Mouse (Mus musculus): ENCODE measurements at regions not wholly inside any gene's neighbourhood (a gene's known extent, or its start where the extent isn't known, plus 50 kb on each side); places are given as distances from the start of the nearest gene placed in this dataset.

DNA sequence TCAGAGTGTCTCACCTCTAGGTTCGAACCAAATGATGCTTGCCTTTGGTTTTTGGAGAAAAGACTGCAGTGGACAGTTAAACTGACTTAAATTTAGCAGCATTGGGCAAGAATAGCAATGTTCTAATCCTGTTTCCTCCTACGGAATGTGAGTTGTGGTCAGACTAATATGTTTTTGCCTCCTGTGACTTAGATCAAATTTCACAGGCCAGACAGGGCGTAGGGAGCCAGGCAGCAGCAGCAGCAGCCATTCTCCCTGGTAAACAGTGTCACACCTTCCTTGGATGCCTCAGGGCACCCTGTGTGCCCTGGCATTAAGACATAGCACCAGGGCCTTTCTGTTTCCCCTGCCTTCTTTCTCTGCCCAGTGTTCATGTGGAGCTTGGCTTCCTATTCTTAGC lies 323.7 kb upstream of the Rasgrp1 start:
- Histone ChIP-seq H3K27me3 (ENCODE audit: insufficient read depth, low read length) (no peaks in the 10 kb centered on the region), H3K9me3 (replicated peaks; ENCODE audit: low read length) (no peaks in the 10 kb centered on the region), H3K4me2 (ENCODE audit: low read length) (no peak overlapping the region), H3K9ac (ENCODE audit: low read depth, low read length) (no peak overlapping the region), H3K27ac (no peak overlapping the region), H3K4me3 (replicated peaks; ENCODE audit: low read depth, low read length) (no peak overlapping the region), H3K36me3 (ENCODE audit: insufficient read depth, low read length) (no peaks in the 10 kb centered on the region), H3K4me1 (replicated peaks; ENCODE audit: insufficient read depth, low read length) (no peaks in the 10 kb centered on the region)
- DNase-seq (ENCODE audit: low spot score): peak; percentile 19
- WGBS: 25% methylated on average over 3 of the region's 3 CpGs
- TF ChIP-seq CTCF (IDR thresholded peaks at IDR 0.05; ENCODE audit: low read depth): no peak
- ATAC-seq (replicated peaks; ENCODE audit: low FRiP score, low read depth): no peak

DNA sequence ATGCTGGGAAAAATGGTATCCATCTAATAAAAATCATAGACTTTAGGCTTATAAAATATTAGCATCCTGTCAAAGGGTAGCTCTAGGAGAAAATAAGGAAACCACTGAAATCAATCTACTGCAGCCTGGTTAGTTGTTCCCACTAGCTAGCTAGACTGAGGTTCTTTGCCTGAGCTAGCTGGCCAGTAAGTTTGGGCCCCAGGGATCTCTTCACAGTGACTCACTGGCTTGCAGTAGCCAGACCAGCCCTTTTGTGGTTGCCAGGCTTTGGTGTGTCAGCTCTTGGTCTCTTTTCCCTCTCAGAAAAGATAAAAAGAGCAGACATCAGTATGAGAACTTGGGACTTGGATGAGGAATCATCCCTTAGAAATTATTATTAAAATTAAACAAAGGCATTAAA lies 325.3 kb upstream of the Rasgrp1 start:
- ATAC-seq (replicated peaks; ENCODE audit: low FRiP score, low read depth): no peak
- H3K4me3 ChIP-seq (replicated peaks; ENCODE audit: low read depth, low read length): no peak overlapping the region
- H3K27ac ChIP-seq: no peak overlapping the region
- no peaks in the 10 kb centered on the region for H3K36me3 ChIP-seq (ENCODE audit: insufficient read depth, low read length)
- H3K27me3 ChIP-seq (ENCODE audit: insufficient read depth, low read length): no peaks in the 10 kb centered on the region
- no peak overlapping the region for H3K9ac ChIP-seq (ENCODE audit: low read depth, low read length)
- H3K4me1 ChIP-seq (replicated peaks; ENCODE audit: insufficient read depth, low read length): no peaks in the 10 kb centered on the region
- no peaks in the 10 kb centered on the region for H3K9me3 ChIP-seq (replicated peaks; ENCODE audit: low read length)
- no peak for TF ChIP-seq CTCF (IDR thresholded peaks at IDR 0.05; ENCODE audit: low read depth)
- DNase-seq (ENCODE audit: low spot score): no peak
- no peak overlapping the region for H3K4me2 ChIP-seq (ENCODE audit: low read length)

DNA sequence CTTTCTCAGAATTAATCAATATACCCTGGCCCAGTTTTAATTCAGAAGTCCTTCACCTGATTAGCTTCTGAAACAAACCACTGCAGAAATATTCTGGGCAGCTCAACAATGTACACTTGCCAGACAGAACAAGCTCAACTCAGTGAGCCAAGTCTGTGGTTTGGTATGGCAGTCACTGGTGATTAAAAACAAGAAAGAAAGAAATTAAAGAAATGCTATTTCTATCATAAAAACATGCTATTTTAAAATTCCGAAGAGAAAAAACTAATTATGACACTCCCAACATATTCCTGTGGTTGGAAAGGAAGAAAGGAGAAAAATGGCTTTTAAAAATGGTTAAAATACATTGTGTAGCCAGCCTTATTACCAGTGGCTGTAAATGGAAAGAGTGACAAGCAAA lies 332.1 kb upstream of the Rasgrp1 start:
- Histone ChIP-seq H3K4me2 (ENCODE audit: low read length) (no peak overlapping the region), H3K4me3 (replicated peaks; ENCODE audit: low read depth, low read length) (no peak overlapping the region), H3K27ac (no peak overlapping the region), H3K9ac (ENCODE audit: low read depth, low read length) (no peak overlapping the region), H3K36me3 (ENCODE audit: insufficient read depth, low read length) (no peaks in the 10 kb centered on the region), H3K27me3 (ENCODE audit: insufficient read depth, low read length) (no peaks in the 10 kb centered on the region), H3K4me1 (replicated peaks; ENCODE audit: insufficient read depth, low read length) (no peaks in the 10 kb centered on the region), H3K9me3 (replicated peaks; ENCODE audit: low read length) (no peaks in the 10 kb centered on the region)
- 90% methylated on average over 1 of the region's 1 CpGs for WGBS
- TF ChIP-seq CTCF (IDR thresholded peaks at IDR 0.05; ENCODE audit: low read depth): no peak
- no peak for DNase-seq (ENCODE audit: low spot score)
- ATAC-seq (replicated peaks; ENCODE audit: low FRiP score, low read depth): no peak

DNA sequence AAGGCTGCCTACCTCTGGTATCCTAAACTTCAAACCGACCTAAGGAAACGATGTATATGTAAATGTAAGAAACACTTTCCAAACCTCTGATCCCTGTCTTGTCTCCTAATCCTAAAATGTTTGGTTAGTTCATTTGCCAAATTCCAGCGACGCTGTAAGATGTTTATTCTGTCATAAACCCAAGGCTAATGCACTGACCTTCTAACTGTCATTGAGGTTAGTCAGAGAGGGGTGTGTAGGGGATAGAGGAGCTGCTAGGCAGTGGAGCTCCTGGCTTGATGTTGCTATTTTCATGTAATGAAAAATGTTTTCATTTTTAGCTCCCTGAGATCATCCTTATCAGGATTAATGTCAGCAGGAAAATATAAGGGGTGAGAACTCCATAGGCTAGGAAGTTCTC lies 335.8 kb upstream of the Rasgrp1 start:
- Histone ChIP-seq H3K27me3 (ENCODE audit: insufficient read depth, low read length) (no peaks in the 10 kb centered on the region), H3K4me3 (replicated peaks; ENCODE audit: low read depth, low read length) (no peak overlapping the region), H3K9ac (ENCODE audit: low read depth, low read length) (no peak overlapping the region), H3K9me3 (replicated peaks; ENCODE audit: low read length) (no peaks in the 10 kb centered on the region), H3K4me2 (ENCODE audit: low read length) (no peak overlapping the region), H3K36me3 (ENCODE audit: insufficient read depth, low read length) (no peaks in the 10 kb centered on the region), H3K27ac (no peak overlapping the region), H3K4me1 (replicated peaks; ENCODE audit: insufficient read depth, low read length) (no peaks in the 10 kb centered on the region)
- ATAC-seq (replicated peaks; ENCODE audit: low FRiP score, low read depth) (no peak), DNase-seq (ENCODE audit: low spot score) (peak; percentile 43)
- WGBS: 53% methylated on average over 4 of the region's 4 CpGs
- TF ChIP-seq CTCF (IDR thresholded peaks at IDR 0.05; ENCODE audit: low read depth): no peak

DNA sequence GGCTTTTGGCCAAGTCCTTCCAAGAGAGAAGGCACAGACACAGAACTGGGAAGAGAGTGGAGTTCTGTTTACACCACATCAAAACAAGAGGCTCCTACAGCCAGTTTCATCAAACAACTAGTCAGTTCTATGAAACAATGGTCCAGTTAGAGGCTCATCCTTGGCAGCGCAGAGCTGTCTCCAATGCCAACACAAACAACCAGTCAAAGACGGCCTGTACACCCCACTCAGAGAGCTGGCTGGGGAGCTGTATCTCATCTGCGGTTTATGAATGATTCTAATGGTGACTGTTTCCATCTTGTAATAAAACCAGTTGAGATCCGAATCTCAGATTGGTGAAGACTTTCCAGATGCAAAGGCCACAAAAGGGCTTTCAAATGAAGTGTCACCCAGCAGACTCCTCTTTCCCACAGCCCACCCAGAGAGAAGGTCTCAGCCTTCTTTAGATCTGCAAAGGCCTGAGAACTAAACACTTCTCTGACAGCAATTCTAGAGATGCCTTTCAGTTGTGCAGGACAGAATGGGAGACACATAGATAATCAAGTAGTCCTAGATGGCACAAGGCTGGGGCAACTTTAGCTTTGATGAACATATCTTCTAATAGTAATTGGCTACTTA lies 343.1 kb upstream of the Rasgrp1 start:
- Histone ChIP-seq H3K4me2 (ENCODE audit: low read length) (no peak overlapping the region), H3K36me3 (ENCODE audit: insufficient read depth, low read length) (no peaks in the 10 kb centered on the region), H3K9me3 (replicated peaks; ENCODE audit: low read length) (no peaks in the 10 kb centered on the region), H3K27me3 (ENCODE audit: insufficient read depth, low read length) (no peaks in the 10 kb centered on the region), H3K9ac (ENCODE audit: low read depth, low read length) (no peak overlapping the region), H3K4me1 (replicated peaks; ENCODE audit: insufficient read depth, low read length) (no peaks in the 10 kb centered on the region), H3K27ac (0 out of 2 replicates have a peak overlapping the region, but pooled peaks have one; percentile 19), H3K4me3 (replicated peaks; ENCODE audit: low read depth, low read length) (no peak overlapping the region)
- ATAC-seq (replicated peaks; ENCODE audit: low FRiP score, low read depth): no peak
- peak; percentile 68 for DNase-seq (ENCODE audit: low spot score)
- 66% methylated on average over 4 of the region's 4 CpGs for WGBS
- no peak for TF ChIP-seq CTCF (IDR thresholded peaks at IDR 0.05; ENCODE audit: low read depth)

DNA sequence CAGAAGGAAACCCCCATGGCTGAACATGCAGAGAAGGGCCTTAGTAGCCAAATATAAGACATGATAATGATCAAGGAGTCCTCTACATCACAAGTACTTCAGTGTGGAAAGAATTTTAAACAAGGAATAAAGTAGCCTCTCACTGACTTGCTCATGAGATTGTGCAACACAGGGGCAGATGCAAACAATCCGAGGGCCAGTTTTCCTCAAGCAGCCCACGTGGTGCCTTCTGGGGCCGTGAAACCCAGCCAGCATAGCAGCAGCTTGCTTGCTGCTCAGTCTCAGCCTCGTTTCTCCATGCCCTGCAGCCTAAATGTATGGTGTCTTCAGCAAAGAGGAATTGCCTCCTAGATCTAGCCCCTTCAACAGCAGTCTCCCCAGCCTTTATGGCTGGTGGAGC lies 350.7 kb upstream of the Rasgrp1 start:
- Histone ChIP-seq H3K27me3 (ENCODE audit: insufficient read depth, low read length) (no peaks in the 10 kb centered on the region), H3K9ac (ENCODE audit: low read depth, low read length) (no peak overlapping the region), H3K4me1 (replicated peaks; ENCODE audit: insufficient read depth, low read length) (no peaks in the 10 kb centered on the region), H3K9me3 (replicated peaks; ENCODE audit: low read length) (no peaks in the 10 kb centered on the region), H3K4me3 (replicated peaks; ENCODE audit: low read depth, low read length) (no peak overlapping the region), H3K36me3 (ENCODE audit: insufficient read depth, low read length) (no peaks in the 10 kb centered on the region), H3K27ac (no peak overlapping the region), H3K4me2 (ENCODE audit: low read length) (no peak overlapping the region)
- TF ChIP-seq CTCF (IDR thresholded peaks at IDR 0.05; ENCODE audit: low read depth): no peak
- ATAC-seq (replicated peaks; ENCODE audit: low FRiP score, low read depth) (no peak), DNase-seq (ENCODE audit: low spot score) (no peak)
- 77% methylated on average over 4 of the region's 4 CpGs for WGBS

DNA sequence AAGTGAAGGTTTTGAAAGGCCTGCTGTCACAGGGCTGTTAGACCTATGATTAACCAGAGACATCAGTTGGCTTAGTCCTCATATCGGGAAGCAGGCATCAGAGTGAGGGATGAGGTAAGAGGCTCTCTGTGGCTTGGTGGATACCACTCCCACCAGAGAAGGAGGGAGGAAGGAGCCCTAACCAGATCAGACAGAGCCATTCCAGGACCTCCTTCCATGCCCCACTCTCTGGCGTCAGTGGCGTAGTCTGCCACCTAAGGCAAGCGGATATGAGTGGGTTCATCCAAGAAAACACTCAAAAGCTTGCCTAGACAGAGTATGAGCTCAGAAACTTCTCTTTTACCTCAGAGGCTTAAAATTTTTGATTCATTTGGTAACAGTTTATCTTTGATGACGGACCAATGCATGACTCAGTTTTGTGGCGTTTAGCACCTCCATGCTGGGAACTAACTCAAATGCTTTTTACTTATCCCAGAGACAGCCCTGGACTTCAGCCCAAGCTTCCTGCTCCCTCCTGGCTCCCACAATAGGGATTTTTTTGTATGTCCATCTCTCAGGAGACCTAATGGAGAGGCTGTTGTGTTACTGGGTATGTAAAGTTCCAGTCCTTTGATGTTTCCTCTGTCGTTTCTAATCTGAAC lies 367.5 kb upstream of the Rasgrp1 start:
- TF ChIP-seq CTCF (IDR thresholded peaks at IDR 0.05; ENCODE audit: low read depth): no peak
- Histone ChIP-seq H3K36me3 (ENCODE audit: insufficient read depth, low read length) (no peaks in the 10 kb centered on the region), H3K4me1 (replicated peaks; ENCODE audit: insufficient read depth, low read length) (no peaks in the 10 kb centered on the region), H3K4me2 (ENCODE audit: low read length) (no peak overlapping the region), H3K4me3 (replicated peaks; ENCODE audit: low read depth, low read length) (no peak overlapping the region), H3K9ac (ENCODE audit: low read depth, low read length) (no peak overlapping the region), H3K27ac (no peak overlapping the region), H3K9me3 (replicated peaks; ENCODE audit: low read length) (no peaks in the 10 kb centered on the region), H3K27me3 (ENCODE audit: insufficient read depth, low read length) (no peaks in the 10 kb centered on the region)
- WGBS: 82% methylated on average over 7 of the region's 7 CpGs
- DNase-seq (ENCODE audit: low spot score): no peak
- ATAC-seq (replicated peaks; ENCODE audit: low FRiP score, low read depth): no peak

Measured in kidney, postnatal 0 days (tissue).